28 mouse cellular contexts compared by ENCODE assay signal in genomic region chr7:142557696-142558095, GRCm38 (mm10). TPM values are rescaled to one million over a fixed set of nuclear protein-coding genes. Genes with fewer than 3 reads are reported as not detected.
DNase-seq lines count a peak whose midpoint lies in the region; ATAC-seq lines count a peak whose summit lies in the region.
"Had no signal": no experiment of that assay in that cellular context is flagged by ENCODE, and none has a peak within 500 bp of the region (broad histone marks: within the 10 kb centered on the region; RNA-seq: fewer than 3 reads in every experiment).

No protein-coding gene starts in this region.

- H3K27ac ChIP-seq in heart, embryonic 10.5 days, result peak overlapping the region; percentile 95
- H3K27ac ChIP-seq in liver, embryonic 12.5 days, result peak overlapping the region; percentile 39
- H3K27ac ChIP-seq in limb, embryonic 12.5 days, result peak overlapping the region; percentile 46; the same call in 1 of the 2 replicates
- H3K27ac ChIP-seq in kidney, embryonic 16.5 days (ENCODE audit: low read length), result no peak overlapping the region
- H3K27ac ChIP-seq: embryonic facial prominence, embryonic 15.5 days; hindbrain, embryonic 13.5 days; kidney, embryonic 15.5 days; layer of hippocampus, adult 2 months; left cerebral cortex, adult 2 months; neural tube, embryonic 15.5 days had no signal

- H3K4me2 ChIP-seq in liver, embryonic 12.5 days, result no peak overlapping the region
- H3K4me2 ChIP-seq in limb, embryonic 12.5 days, result no peak overlapping the region
- H3K4me2 ChIP-seq in kidney, embryonic 16.5 days (replicated peaks; ENCODE audit: low read depth, low read length), result no peak overlapping the region
- H3K4me2 ChIP-seq: embryonic facial prominence, embryonic 15.5 days; hindbrain, embryonic 13.5 days; kidney, embryonic 15.5 days; neural tube, embryonic 15.5 days; stomach, embryonic 15.5 days had no signal

- H3K9ac ChIP-seq in liver, embryonic 12.5 days, result no peak overlapping the region
- no peak overlapping the region for H3K9ac ChIP-seq in limb, embryonic 12.5 days (replicated peaks)
- H3K9ac ChIP-seq in kidney, embryonic 16.5 days (replicated peaks; ENCODE audit: low read length), result no peak overlapping the region
- H3K9ac ChIP-seq: embryonic facial prominence, embryonic 15.5 days; hindbrain, embryonic 13.5 days; kidney, embryonic 15.5 days; neural tube, embryonic 15.5 days; stomach, embryonic 15.5 days had no signal

- H3K27me3 ChIP-seq in heart, embryonic 10.5 days (ENCODE audit: insufficient read depth, poor library complexity, severe bottlenecking), result no peaks in the 10 kb centered on the region
- no peaks in the 10 kb centered on the region for H3K27me3 ChIP-seq in liver, embryonic 12.5 days (replicated peaks)
- H3K27me3 ChIP-seq in limb, embryonic 12.5 days, result no peaks in the 10 kb centered on the region
- no peaks in the 10 kb centered on the region for H3K27me3 ChIP-seq in kidney, embryonic 16.5 days (ENCODE audit: insufficient read depth, low read length)
- H3K27me3 ChIP-seq: embryonic facial prominence, embryonic 15.5 days; hindbrain, embryonic 13.5 days; kidney, embryonic 15.5 days; stomach, embryonic 15.5 days had no signal

- no peaks in the 10 kb centered on the region for H3K36me3 ChIP-seq in heart, embryonic 10.5 days
- H3K36me3 ChIP-seq in liver, embryonic 12.5 days, result no peaks in the 10 kb centered on the region
- no peaks in the 10 kb centered on the region for H3K36me3 ChIP-seq in limb, embryonic 12.5 days
- H3K36me3 ChIP-seq in kidney, embryonic 16.5 days (ENCODE audit: insufficient read depth, low read length), result no peaks in the 10 kb centered on the region
- H3K36me3 ChIP-seq: embryonic facial prominence, embryonic 15.5 days; hindbrain, embryonic 13.5 days; kidney, embryonic 15.5 days; neural tube, embryonic 15.5 days; stomach, embryonic 15.5 days had no signal

- ATAC-seq in liver, embryonic 12.5 days, result no peak
- ATAC-seq in limb, embryonic 12.5 days (ENCODE audit: insufficient number of reproducible peaks, insufficient read depth, low FRiP score, low TSS enrichment, low read depth), result no peak
- no peak for ATAC-seq in kidney, embryonic 16.5 days (ENCODE audit: low FRiP score, low TSS enrichment)
- ATAC-seq: forebrain, embryonic 14.5 days; Patski had no signal

- H3K4me3 ChIP-seq in heart, embryonic 10.5 days, result no peak overlapping the region
- no peak overlapping the region for H3K4me3 ChIP-seq in liver, embryonic 12.5 days
- no peak overlapping the region for H3K4me3 ChIP-seq in limb, embryonic 12.5 days (replicated peaks)
- no peak overlapping the region for H3K4me3 ChIP-seq in kidney, embryonic 16.5 days (ENCODE audit: low read length)
- H3K4me3 ChIP-seq: embryonic facial prominence, embryonic 15.5 days; hindbrain, embryonic 13.5 days; kidney, embryonic 15.5 days; layer of hippocampus, adult 2 months; left cerebral cortex, adult 2 months; megakaryocyte, embryonic 14.5 days; neural tube, embryonic 15.5 days; stomach, embryonic 15.5 days had no signal

- peaks cover 97% of the 10 kb centered on the region for H3K4me1 ChIP-seq in heart, embryonic 10.5 days
- H3K4me1 ChIP-seq in liver, embryonic 12.5 days, result peaks cover 88% of the 10 kb centered on the region
- peaks cover 98% of the 10 kb centered on the region for H3K4me1 ChIP-seq in limb, embryonic 12.5 days (replicated peaks)
- peaks cover 56% of the 10 kb centered on the region for H3K4me1 ChIP-seq in kidney, embryonic 16.5 days (ENCODE audit: insufficient read depth, low read length)
- H3K4me1 ChIP-seq: megakaryocyte, embryonic 14.5 days had no signal

- H3K9me3 ChIP-seq in heart, embryonic 10.5 days, result no peaks in the 10 kb centered on the region
- no peaks in the 10 kb centered on the region for H3K9me3 ChIP-seq in liver, embryonic 12.5 days (replicated peaks)
- no peaks in the 10 kb centered on the region for H3K9me3 ChIP-seq in limb, embryonic 12.5 days
- H3K9me3 ChIP-seq in kidney, embryonic 16.5 days (ENCODE audit: low read length), result no peaks in the 10 kb centered on the region
- H3K9me3 ChIP-seq: embryonic facial prominence, embryonic 15.5 days; hindbrain, embryonic 13.5 days; kidney, embryonic 15.5 days; megakaryocyte, embryonic 14.5 days; neural tube, embryonic 15.5 days; stomach, embryonic 15.5 days had no signal

- 18% methylated on average over 6 of the region's 6 CpGs for WGBS in heart, embryonic 10.5 days
- WGBS in liver, embryonic 12.5 days (ENCODE audit: insufficient replicate concordance), result 33% methylated on average over 6 of the region's 6 CpGs
- WGBS in limb, embryonic 12.5 days, result 21% methylated on average over 6 of the region's 6 CpGs
- 47% methylated on average over 6 of the region's 6 CpGs for WGBS in kidney, embryonic 16.5 days

- intact Hi-C loops in heart, postnatal 10 days (cut with DNase I), result no loop called here

- DNase-seq in heart, embryonic 10.5 days (ENCODE audit: low spot score), result no peak
- no peak for DNase-seq in heart, postnatal 10 days
- no peak for DNase-seq in liver
- DNase-seq in right cerebral cortex, postnatal 25 days, result no peak
- DNase-seq: adrenal gland, postnatal 10 days; cerebellum, adult 9-10 months; heart, adult 18-20 months; kidney, adult 18-20 months; kidney, postnatal 36 days; lung, postnatal 4 days; midbrain, embryonic 14.5 days; retina, postnatal 1 day; right cerebral cortex, postnatal 14 days had no signal

RNA-seq across cellular contexts. Expression of gene Mrpl23, which starts 25.2 kb away (rescaled TPM):
- 17.1 and 25.1 TPM in 2 replicates for polyA plus RNA-seq in heart, embryonic 10.5 days (2016; fragmentation: Nextera tagmentation; extraction: Ambion mirVana)
- total RNA-seq in heart, postnatal 10 days (2021), result 10 to 100 TPM in 1 of 2 experiments, 1 to 10 TPM in 1; 4.1 to 19.3 TPM
- polyA plus RNA-seq in liver, embryonic 12.5 days (2016; fragmentation: Nextera tagmentation; extraction: Ambion mirVana), result 10.4 and 14.4 TPM in 2 replicates
- 29.4 and 33.3 TPM in 2 replicates for polyA plus RNA-seq in limb, embryonic 12.5 days (2016; fragmentation: Nextera tagmentation; extraction: Ambion mirVana)
- polyA plus RNA-seq in kidney, embryonic 16.5 days (2015; fragmentation: Nextera tagmentation; extraction: Ambion mirVana), result 24.4 and 24.6 TPM in 2 replicates

RNA-seq across cellular contexts. Expression of gene Tnnt3, which starts 59.1 kb away (rescaled TPM):
- 9.5 and 10.4 TPM in 2 replicates for polyA plus RNA-seq in heart, embryonic 10.5 days (2016; fragmentation: Nextera tagmentation; extraction: Ambion mirVana)
- total RNA-seq in heart, postnatal 10 days (2021), result 1 to 10 TPM in 1 of 2 experiments, under 1 TPM in 1; 0.67 to 1.8 TPM
- polyA plus RNA-seq in liver, embryonic 12.5 days (2016; fragmentation: Nextera tagmentation; extraction: Ambion mirVana), result 0.51 TPM in 1 of 2 replicates, not detected in the other
- 14.3 and 17.3 TPM in 2 replicates for polyA plus RNA-seq in limb, embryonic 12.5 days (2016; fragmentation: Nextera tagmentation; extraction: Ambion mirVana)
- 14.2 and 17.2 TPM in 2 replicates for polyA plus RNA-seq in kidney, embryonic 16.5 days (2015; fragmentation: Nextera tagmentation; extraction: Ambion mirVana)
- total RNA-seq: layer of hippocampus, adult 2 months; left cerebral cortex, adult 2 months; left cerebral cortex, postnatal 25 days; MEL had no signal
